ENCODE assay signal across 20 mouse cellular contexts in genomic region chr1:184002470-184002869, GRCm38 (mm10). TPM values are rescaled to one million over a fixed set of nuclear protein-coding genes. Genes with fewer than 3 reads are reported as not detected.
A peak's percentile ranks its signal among the peaks of the same experiment; 100 is the strongest.
DNase-seq lines count a peak whose midpoint lies in the region; ATAC-seq and TF ChIP-seq lines count a peak whose summit lies in the region.
"Had no signal": no experiment of that assay in that cellular context is flagged by ENCODE, and none has a peak within 500 bp of the region (broad histone marks: within the 10 kb centered on the region; RNA-seq: fewer than 3 reads in every experiment).

No protein-coding gene starts in this region.

- H3K4me3 ChIP-seq in midbrain, postnatal 0 days (ENCODE audit: low read depth, low read length): no peak overlapping the region
- no peak overlapping the region for H3K4me3 ChIP-seq in midbrain, embryonic 11.5 days (ENCODE audit: low read depth, low read length)
- H3K4me3 ChIP-seq in brown adipose tissue, adult 24 weeks (ENCODE audit: insufficient read depth, low read depth, low read length): no peak overlapping the region
- H3K4me3 ChIP-seq: limb, embryonic 13.5 days; megakaryocyte, embryonic 14.5 days had no signal

- TF ChIP-seq CTCF in midbrain, postnatal 0 days (IDR thresholded peaks at IDR 0.05): no peak

- no peak overlapping the region for H3K9ac ChIP-seq in midbrain, postnatal 0 days (replicated peaks; ENCODE audit: low read length, poor library complexity, severe bottlenecking)
- no peak overlapping the region for H3K9ac ChIP-seq in midbrain, embryonic 11.5 days (ENCODE audit: low read length)
- H3K9ac ChIP-seq: limb, embryonic 13.5 days; liver, embryonic 14.5 days had no signal

- H3K27ac ChIP-seq in midbrain, postnatal 0 days (ENCODE audit: low read depth, low read length): no peak overlapping the region
- no peak overlapping the region for H3K27ac ChIP-seq in midbrain, embryonic 11.5 days (ENCODE audit: low read depth, low read length)
- peak overlapping the region; percentile 26; the same call in 1 of the 2 replicates for H3K27ac ChIP-seq in brown adipose tissue, adult 24 weeks (replicated peaks; ENCODE audit: low read depth, low read length)
- H3K27ac ChIP-seq: limb, embryonic 13.5 days; liver, embryonic 14.5 days had no signal

- ATAC-seq in frontal cortex, adult (ENCODE audit: low TSS enrichment): peak; percentile 23; the same call in 1 of the 2 replicates
- no peak for ATAC-seq in midbrain, postnatal 0 days (ENCODE audit: low FRiP score)
- no peak for ATAC-seq in midbrain, embryonic 11.5 days (ENCODE audit: low FRiP score)
- ATAC-seq: lung, postnatal 0 days; midbrain, embryonic 16.5 days had no signal

- H3K27me3 ChIP-seq in midbrain, postnatal 0 days (ENCODE audit: insufficient read depth, low read length): no peaks in the 10 kb centered on the region
- H3K27me3 ChIP-seq in midbrain, embryonic 11.5 days (ENCODE audit: control insufficient read depth, insufficient read depth, low read length): no peaks in the 10 kb centered on the region
- H3K27me3 ChIP-seq: limb, embryonic 13.5 days; megakaryocyte, embryonic 14.5 days had no signal

- H3K9me3 ChIP-seq in midbrain, postnatal 0 days (ENCODE audit: low read length): no peaks in the 10 kb centered on the region
- no peaks in the 10 kb centered on the region for H3K9me3 ChIP-seq in midbrain, embryonic 11.5 days (ENCODE audit: control insufficient read depth, low read length)
- H3K9me3 ChIP-seq: limb, embryonic 13.5 days had no signal

- no peaks in the 10 kb centered on the region for H3K4me1 ChIP-seq in midbrain, postnatal 0 days (ENCODE audit: insufficient read depth, low read length)
- no peaks in the 10 kb centered on the region for H3K4me1 ChIP-seq in midbrain, embryonic 11.5 days (ENCODE audit: control insufficient read depth, insufficient read depth, low read length)
- peaks cover 3% of the 10 kb centered on the region for H3K4me1 ChIP-seq in brown adipose tissue, adult 24 weeks (ENCODE audit: control insufficient read depth, insufficient read depth, insufficient read length, low read length)

- H3K4me2 ChIP-seq in midbrain, postnatal 0 days (ENCODE audit: low read depth, low read length, poor library complexity, severe bottlenecking): no peak overlapping the region
- H3K4me2 ChIP-seq in midbrain, embryonic 11.5 days: no peak overlapping the region
- H3K4me2 ChIP-seq: heart, embryonic 11.5 days; limb, embryonic 13.5 days had no signal

- H3K36me3 ChIP-seq in midbrain, postnatal 0 days (ENCODE audit: insufficient read depth, low read length): no peaks in the 10 kb centered on the region
- no peaks in the 10 kb centered on the region for H3K36me3 ChIP-seq in midbrain, embryonic 11.5 days (ENCODE audit: control insufficient read depth, insufficient read depth, low read length)
- H3K36me3 ChIP-seq: limb, embryonic 13.5 days had no signal

- 68% methylated on average over 2 of the region's 2 CpGs for WGBS in midbrain, postnatal 0 days
- WGBS in midbrain, embryonic 11.5 days: 83% methylated on average over 2 of the region's 2 CpGs

- DNase-seq in frontal cortex, postnatal 25 days (ENCODE audit: low spot score in 2 of 2): no peak
- DNase-seq in midbrain, postnatal 0 days (ENCODE audit: low spot score): peak; percentile 45
- no peak for DNase-seq in midbrain, embryonic 11.5 days (ENCODE audit: low spot score, missing footprints)
- peak; percentile 8 to 20 for DNase-seq in layer of hippocampus, postnatal 36 days
- DNase-seq in cerebellum, postnatal 4 days (ENCODE audit: low spot score in 2 of 2): no peak
- no peak for DNase-seq in cerebellum, adult 9-10 months
- DNase-seq: adrenal gland, postnatal 14 days; B cell, adult 2 months; cerebellum, adult 9-11 months; heart, postnatal 14 days; kidney, adult 9 months; thymus, postnatal 25 days had no signal

RNA-seq across cellular contexts. Expression of gene Dusp10, which starts 10.6 kb away (rescaled TPM):
- total RNA-seq in midbrain, postnatal 0 days (2014; rRNA removed): 10.5 and 11.4 TPM in 2 replicates
- polyA plus RNA-seq in midbrain, postnatal 0 days (2015; fragmentation: Nextera tagmentation; extraction: Ambion mirVana): 4.5 and 6.0 TPM in 2 replicates
- 9.0 and 10.4 TPM in 2 replicates for polyA plus RNA-seq in midbrain, embryonic 11.5 days (2014; fragmentation: Nextera tagmentation; extraction: Ambion mirVana)
- polyA plus RNA-seq in brown adipose tissue, adult 24 weeks (2012; ENCODE audit: insufficient read depth, insufficient read length, missing spikeins): 26.4 and 30.0 TPM in 2 replicates
- total RNA-seq in layer of hippocampus, postnatal 36 days (2021): 1 to 10 TPM; 5.3 to 5.9 TPM

RNA-seq across cellular contexts. Expression of gene 1700056E22Rik, which starts 31.6 kb away (rescaled TPM):
- 1.1 and 1.6 TPM in 2 replicates for total RNA-seq in midbrain, postnatal 0 days (2014; rRNA removed)
- 1.2 and 1.4 TPM in 2 replicates for polyA plus RNA-seq in midbrain, postnatal 0 days (2015; fragmentation: Nextera tagmentation; extraction: Ambion mirVana)
- polyA plus RNA-seq in midbrain, embryonic 11.5 days (2014; fragmentation: Nextera tagmentation; extraction: Ambion mirVana): 1.4 and 2.0 TPM in 2 replicates
- 3.9 and 4.6 TPM in 2 replicates for polyA plus RNA-seq in brown adipose tissue, adult 24 weeks (2012; ENCODE audit: insufficient read depth, insufficient read length, missing spikeins)
- not detected for total RNA-seq in layer of hippocampus, postnatal 36 days (2021)

Comparison
In these comparisons a context has a peak if more than half of its experiments do, and no peak if none do; other contexts are left out.
1. DNase-seq: peak in midbrain, postnatal 0 days (single experiment) and layer of hippocampus, postnatal 36 days (2 of 2); none in frontal cortex, postnatal 25 days (0 of 2), midbrain, embryonic 11.5 days (single experiment), cerebellum, postnatal 4 days (0 of 2) and cerebellum, adult 9-10 months (single experiment).